Mouse (Mus musculus): ENCODE data around the gene Vps13a.

Vps13a gene

GRCm38 (mm10) chr19:16580501-16580900 is 200.2 kb downstream of the Vps13a start:
- no peak for DNase-seq (ENCODE audit: low read depth, low spot score)

GRCm38 (mm10) chr19:16579656-16580260 is 201.0 kb downstream of the Vps13a start:
- no peak for DNase-seq (ENCODE audit: low read depth, low spot score)

GRCm38 (mm10) chr19:16576790-16577189 is 203.9 kb downstream of the Vps13a start:
- DNase-seq (ENCODE audit: low read depth, low spot score): no peak
